Mouse (Mus musculus) E14TG2a.4 (cell line): Measurements from ENCODE around the gene Tmem222.

Source experiments
- H3K27me3 ChIP-seq: 2 replicates; pipeline ENCODE4 v1.6.1; 2014; ENCODE audit warnings: low read length, control low read depth; ENCODE audit not compliant: insufficient read depth
- H3K36me3 ChIP-seq: 2 replicates; pipeline ENCODE4 v1.6.1; 2014; ENCODE audit warnings: low read length, control low read depth; ENCODE audit not compliant: insufficient read depth
- H3K4me1 ChIP-seq: replicated peaks from 2 replicates; pipeline ENCODE4 v1.6.1; 2014; ENCODE audit warnings: low read depth, low read length, control low read depth
- H3K4me3 ChIP-seq: replicated peaks from 2 replicates; pipeline ENCODE4 v1.5.1; 2014; ENCODE audit warnings: mild to moderate bottlenecking, low read length
- H3K9me3 ChIP-seq: 2 replicates; pipeline ENCODE4 v1.6.1; 2014; ENCODE audit warnings: low read length, control low read depth
- CTCF ChIP-seq: conservative IDR thresholded peaks from 2 replicates; pipeline ENCODE4 v1.5.1; 2014; ENCODE audit warnings: low read length
- NANOG ChIP-seq: IDR thresholded peaks from 2 replicates; pipeline ENCODE4 v1.6.1; 2014; ENCODE audit warnings: borderline replicate concordance, low read length, mixed read lengths
- POU5F1 ChIP-seq: IDR thresholded peaks from 2 replicates; pipeline ENCODE4 v1.6.1; 2014; ENCODE audit warnings: low read length, borderline replicate concordance

The Tmem222 gene

DNA sequence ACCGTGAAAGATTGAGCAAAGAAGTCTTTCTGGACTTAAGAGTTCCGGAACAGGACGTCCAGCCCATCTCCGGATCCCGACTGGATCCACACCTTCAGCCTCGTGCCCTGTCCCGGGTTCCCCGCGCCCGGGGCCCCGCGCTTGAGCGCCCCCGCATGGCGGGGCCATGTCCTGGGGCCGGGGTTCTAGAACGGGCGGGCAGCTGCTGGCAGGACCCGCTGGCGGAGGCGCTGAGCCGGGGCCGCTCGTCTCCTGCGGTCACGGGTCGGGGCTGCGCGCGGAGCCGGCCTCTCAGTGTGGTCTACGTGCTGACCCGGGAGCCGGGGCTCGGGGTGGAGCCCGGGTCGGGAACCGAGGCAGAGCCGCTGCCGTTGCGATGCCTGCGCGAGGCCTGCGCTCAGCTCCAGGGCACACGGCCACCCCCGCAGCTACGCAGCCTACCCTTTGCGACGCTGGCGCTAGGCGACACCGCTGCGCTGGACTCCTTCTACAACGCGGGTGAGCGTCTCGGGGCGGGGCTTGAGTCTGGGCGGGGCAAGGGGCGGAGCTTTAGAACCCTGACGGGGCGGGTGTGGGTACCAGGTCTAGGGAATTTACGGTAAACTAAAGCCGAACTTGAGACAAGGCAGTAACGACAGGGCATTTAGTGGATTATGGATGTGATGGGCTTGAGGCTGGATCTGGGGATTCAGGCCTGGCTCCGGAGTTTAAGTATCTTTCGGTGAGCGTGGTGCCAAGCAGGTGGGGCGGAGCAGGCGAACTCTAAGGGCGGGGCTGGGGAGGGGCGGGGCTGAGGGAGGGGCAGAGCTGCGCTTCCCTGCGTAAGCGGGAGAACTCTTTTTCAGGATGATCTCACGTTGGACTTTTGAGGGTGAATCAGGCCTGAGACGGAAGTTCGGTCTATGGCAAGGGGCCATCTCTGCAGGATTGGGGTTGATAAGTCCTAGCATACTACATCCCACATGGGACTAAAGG is 36.4 kb downstream of the Tmem222 start:
- H3K4me1 ChIP-seq, result peaks cover 36% of the 10 kb centered on the region
- H3K9me3 ChIP-seq, result no peaks in the 10 kb centered on the region
- TF ChIP-seq NANOG, result no peak
- TF ChIP-seq POU5F1, result no peak
- TF ChIP-seq CTCF, result no peak
- H3K27me3 ChIP-seq, result peaks cover 46% of the 10 kb centered on the region
- H3K36me3 ChIP-seq, result no peaks in the 10 kb centered on the region
- H3K4me3 ChIP-seq, result peak overlapping the region; percentile 93

DNA sequence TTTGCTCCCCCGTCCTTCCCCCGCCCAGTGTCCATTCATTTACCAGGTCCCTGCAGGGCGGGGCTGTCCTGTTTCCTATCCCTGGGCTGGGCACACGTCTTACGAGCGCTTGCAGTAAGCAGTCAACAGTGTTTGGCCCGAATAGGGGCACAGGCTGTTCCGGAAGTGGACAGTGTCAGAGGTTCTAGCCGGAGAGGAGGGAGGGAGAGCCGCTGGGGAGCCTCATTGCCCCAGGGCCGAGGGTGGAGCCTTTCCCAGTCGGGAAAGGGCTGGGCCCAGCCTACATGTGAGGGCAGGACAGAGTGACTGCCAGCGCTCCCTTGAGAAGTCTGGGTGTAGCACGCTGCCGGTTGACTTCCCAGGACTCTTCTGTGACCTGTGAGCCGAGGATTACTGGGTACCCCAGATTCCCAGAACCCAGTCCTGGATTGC is 37.1 kb downstream of the Tmem222 start, which contains the start of gene Map3k6:
Gene Map3k6 (plus strand): TSS at position 329 of the 432 bp plus-strand sequence.
- Histone ChIP-seq H3K36me3 (no peaks in the 10 kb centered on the region), H3K27me3 (peaks cover 44% of the 10 kb centered on the region), H3K4me1 (peaks cover 36% of the 10 kb centered on the region), H3K4me3 (peak within 1 kb of the TSS; percentile 93), H3K9me3 (no peaks in the 10 kb centered on the region)
- no peak for TF ChIP-seq POU5F1

DNA sequence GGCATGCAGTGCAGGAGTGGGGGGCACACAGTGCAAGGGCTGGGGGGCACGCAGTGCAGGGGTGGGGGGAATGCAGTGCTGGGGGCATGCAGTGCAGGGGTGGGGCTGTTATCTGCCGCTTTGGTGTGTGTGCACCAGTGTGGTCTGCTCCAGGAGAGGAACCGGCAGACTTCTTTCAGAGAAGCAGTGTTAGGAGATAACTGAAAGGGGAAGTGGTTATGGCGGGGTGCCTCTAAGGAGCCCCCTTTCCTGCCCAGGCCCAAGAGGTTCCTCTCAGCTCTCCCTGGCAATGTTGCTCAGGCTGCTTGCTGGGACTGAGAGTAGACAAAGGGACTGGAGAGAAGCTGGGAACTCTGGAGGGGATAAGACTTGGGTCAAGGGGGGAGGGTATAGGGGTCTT is 39.7 kb downstream of the Tmem222 start:
- no peak for TF ChIP-seq CTCF
- TF ChIP-seq NANOG, result no peak
- TF ChIP-seq POU5F1, result no peak
- H3K4me3 ChIP-seq, result no peak overlapping the region
- peaks cover 29% of the 10 kb centered on the region for H3K4me1 ChIP-seq
- no peaks in the 10 kb centered on the region for H3K9me3 ChIP-seq
- no peaks in the 10 kb centered on the region for H3K36me3 ChIP-seq
- H3K27me3 ChIP-seq, result peaks cover 24% of the 10 kb centered on the region

DNA sequence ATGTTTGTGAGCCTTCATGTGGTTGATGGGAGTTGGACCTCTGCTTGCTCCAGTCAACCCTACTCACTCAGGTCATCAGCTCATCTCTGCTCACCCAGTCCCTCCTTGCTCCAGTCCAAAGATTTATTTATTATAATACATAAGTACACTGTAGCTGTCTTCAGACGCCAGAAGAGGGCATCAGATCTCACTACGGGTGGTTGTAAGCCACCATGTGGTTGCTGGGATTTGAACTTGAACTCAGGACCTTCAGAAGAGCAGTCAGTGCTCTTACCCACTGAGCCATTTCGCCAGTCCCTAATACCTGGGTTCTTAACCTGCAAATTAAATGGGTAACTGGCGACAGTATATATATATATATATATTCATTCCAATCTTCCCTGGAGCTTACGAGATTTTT is 42.2 kb downstream of the Tmem222 start:
- Histone ChIP-seq H3K4me3 (no peak overlapping the region), H3K36me3 (no peaks in the 10 kb centered on the region), H3K9me3 (no peaks in the 10 kb centered on the region), H3K4me1 (peaks cover 14% of the 10 kb centered on the region), H3K27me3 (peaks cover 21% of the 10 kb centered on the region)
- TF ChIP-seq CTCF (no peak), POU5F1 (no peak), NANOG (no peak)

DNA sequence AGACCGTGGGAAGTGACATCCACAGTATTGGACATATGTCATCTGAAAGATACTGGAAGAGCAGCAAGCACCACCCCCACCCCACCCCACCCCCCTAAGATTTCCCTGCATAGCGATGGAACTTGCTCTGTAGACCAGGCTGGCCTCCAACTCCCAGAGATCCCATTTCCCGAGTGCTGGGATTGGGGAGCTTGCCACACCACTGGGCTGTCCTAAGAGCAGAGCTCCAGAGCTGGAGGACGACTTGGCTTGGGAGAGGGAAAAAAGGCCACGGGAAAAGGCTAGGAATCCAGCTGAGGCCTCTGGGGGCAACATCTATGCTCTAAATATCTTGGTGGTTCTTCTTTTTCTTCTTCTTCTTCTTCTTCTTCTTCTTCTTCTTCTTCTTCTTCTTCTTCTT is 42.8 kb downstream of the Tmem222 start:
- Histone ChIP-seq H3K9me3 (no peaks in the 10 kb centered on the region), H3K36me3 (no peaks in the 10 kb centered on the region), H3K4me1 (peaks cover 14% of the 10 kb centered on the region), H3K27me3 (peaks cover 16% of the 10 kb centered on the region), H3K4me3 (no peak overlapping the region)
- TF ChIP-seq POU5F1, result no peak
- TF ChIP-seq NANOG, result no peak
- no peak for TF ChIP-seq CTCF

DNA sequence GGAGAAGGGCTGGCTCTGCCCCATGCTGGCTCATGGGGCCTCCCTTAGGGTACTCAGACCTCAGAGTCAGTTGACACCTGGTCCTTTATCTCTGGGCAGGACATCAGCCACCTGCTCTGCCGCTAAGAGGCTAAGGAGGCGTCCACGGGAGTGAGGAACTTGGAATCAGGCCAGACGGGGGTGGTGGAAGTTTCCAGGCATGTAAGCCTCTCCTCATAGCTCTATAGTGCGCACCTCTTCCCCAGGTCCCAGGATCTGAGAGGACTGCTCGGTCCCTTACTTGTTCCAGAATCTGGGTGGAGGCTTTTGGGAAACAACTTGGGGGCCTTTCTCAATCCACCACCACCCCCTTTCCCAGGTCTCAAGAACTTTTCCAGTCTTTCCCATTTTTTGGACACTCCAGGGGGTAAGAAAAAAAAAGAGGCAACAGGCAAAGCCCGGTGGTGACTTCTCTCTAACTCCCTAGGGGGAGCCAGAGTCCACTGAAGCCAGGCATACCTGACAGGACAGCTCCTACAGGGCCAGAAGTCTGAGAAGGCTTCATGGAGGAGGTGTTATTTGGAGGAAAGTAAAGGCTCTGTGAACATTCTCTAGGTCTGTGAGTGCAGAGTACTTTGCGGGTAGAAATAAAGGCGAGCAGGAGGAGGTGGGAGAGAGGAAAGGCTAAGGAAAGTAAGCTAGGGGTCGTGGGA is 44.2 kb downstream of the Tmem222 start:
- TF ChIP-seq NANOG (no peak), CTCF (peak; percentile 44)
- Histone ChIP-seq H3K4me3 (no peak overlapping the region), H3K36me3 (no peaks in the 10 kb centered on the region), H3K4me1 (peaks cover 25% of the 10 kb centered on the region), H3K9me3 (no peaks in the 10 kb centered on the region), H3K27me3 (peaks cover 13% of the 10 kb centered on the region)

DNA sequence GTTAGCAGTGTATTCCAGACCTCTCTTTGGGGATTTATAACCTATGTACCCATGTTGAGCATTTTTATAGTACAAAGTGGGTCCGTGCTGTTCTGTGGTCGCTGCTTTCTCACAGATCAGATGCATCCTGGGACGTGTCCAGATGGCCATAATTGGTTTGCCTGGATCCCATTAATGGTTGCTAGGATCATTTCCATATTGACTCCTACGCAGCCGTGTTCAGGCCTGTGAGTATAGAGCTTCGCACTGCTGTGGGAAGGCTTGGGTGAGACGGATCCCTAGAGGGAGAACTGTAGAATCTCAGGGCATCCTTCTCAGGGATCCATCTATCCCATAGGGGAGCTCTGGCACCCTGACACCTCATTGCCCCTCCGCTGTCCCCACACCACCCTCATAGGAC is 48.0 kb downstream of the Tmem222 start:
- H3K27me3 ChIP-seq, result peaks cover 5% of the 10 kb centered on the region; the same call in 1 of the 2 replicates
- H3K4me3 ChIP-seq, result peak overlapping the region; percentile 45; the same call in 1 of the 2 replicates
- H3K9me3 ChIP-seq, result no peaks in the 10 kb centered on the region
- no peaks in the 10 kb centered on the region for H3K36me3 ChIP-seq
- peaks cover 50% of the 10 kb centered on the region for H3K4me1 ChIP-seq
- TF ChIP-seq NANOG, result no peak
- TF ChIP-seq CTCF, result no peak
- TF ChIP-seq POU5F1, result no peak

DNA sequence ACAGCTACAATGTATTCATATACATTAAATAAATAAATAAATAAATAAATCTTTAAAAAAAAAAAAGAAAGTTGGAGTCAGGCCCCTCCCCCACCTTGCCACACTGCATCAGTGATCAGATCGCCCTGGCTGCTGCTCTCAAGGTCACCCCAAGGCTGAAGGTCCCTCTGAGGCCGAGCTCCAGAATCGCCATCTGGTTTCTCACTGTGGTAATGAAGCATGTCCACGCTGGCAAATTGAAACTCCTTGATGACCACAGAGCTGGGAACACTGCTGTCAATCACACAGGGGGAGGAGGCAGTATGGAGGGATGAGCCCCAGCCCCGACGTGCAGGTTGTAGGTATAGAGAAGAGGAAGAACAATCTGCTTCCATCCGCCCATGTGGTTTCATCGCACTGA is 50.0 kb downstream of the Tmem222 start:
- H3K4me1 ChIP-seq, result peaks cover 67% of the 10 kb centered on the region
- H3K27me3 ChIP-seq, result peaks cover 8% of the 10 kb centered on the region
- TF ChIP-seq POU5F1 (no peak), CTCF (no peak), NANOG (no peak)
- H3K36me3 ChIP-seq, result no peaks in the 10 kb centered on the region
- no peak overlapping the region for H3K4me3 ChIP-seq
- no peaks in the 10 kb centered on the region for H3K9me3 ChIP-seq
